Mouse (Mus musculus) liver, embryonic 12.5 days (tissue): Measurements from ENCODE around the gene Gm12355. TPM values are rescaled to one million over a fixed set of nuclear protein-coding genes. Genes with fewer than 3 reads are reported as not detected.

Experiments
- ATAC-seq: fragments of 200-750 bp; cut with Nextera tagmentation; 2 replicates; pipeline ENCODE4 v1.8.0; 2017; ENCODE audit warnings: moderate number of reproducible peaks, mild to moderate bottlenecking, moderate library complexity
- H3K27ac ChIP-seq: fragments of 300-500 bp; sonication (generic); 2 replicates; pipeline ENCODE4 v1.5.1; 2016; ENCODE audit warnings: mild to moderate bottlenecking
- H3K27me3 ChIP-seq: fragments of 300-500 bp; sonication (generic); replicated peaks from 2 replicates; pipeline ENCODE4 v1.6.1; 2016; ENCODE audit warnings: mild to moderate bottlenecking, moderate library complexity
- H3K36me3 ChIP-seq: fragments of 300-500 bp; sonication (generic); 2 replicates; pipeline ENCODE4 v1.6.1; 2016; ENCODE audit warnings: mild to moderate bottlenecking, moderate library complexity
- H3K4me1 ChIP-seq: fragments of 300-500 bp; sonication (generic); 2 replicates; pipeline ENCODE4 v1.6.1; 2016
- H3K4me2 ChIP-seq: fragments of 300-500 bp; sonication (generic); 2 replicates; pipeline ENCODE4 v1.6.1; 2016; ENCODE audit warnings: mild to moderate bottlenecking, moderate library complexity
- H3K4me3 ChIP-seq: fragments of 300-500 bp; sonication (generic); 2 replicates; pipeline ENCODE4 v1.5.1; 2016; ENCODE audit warnings: mild to moderate bottlenecking, moderate library complexity
- H3K9ac ChIP-seq: fragments of 300-500 bp; sonication (generic); 2 replicates; pipeline ENCODE4 v1.6.1; 2016; ENCODE audit warnings: mild to moderate bottlenecking, moderate library complexity
- H3K9me3 ChIP-seq: fragments of 300-500 bp; sonication (generic); replicated peaks from 2 replicates; pipeline ENCODE4 v1.6.1; 2016; ENCODE audit warnings: mild to moderate bottlenecking, moderate library complexity
- WGBS: fragments of 180-500 bp; shearing (Covaris S2); methylation state at CpG from one replicate; pipeline ENCODE4 v1.1.7; 2016; ENCODE audit not compliant: insufficient replicate concordance; 5-methylcytosine and 5-hydroxymethylcytosine counted together
- polyA plus RNA-seq: library from polyadenylated mRNA; unstranded; fragments of >200 nt; fragmentation: Nextera tagmentation; extraction: Ambion mirVana; gene quantifications from 2 replicates; pipeline ENCODE4 v1.2.1, GENCODE M21; 2016

The Gm12355 gene
- polyA plus RNA-seq, 1 experiment from 2014 or later, result 0.87 TPM

DNA sequence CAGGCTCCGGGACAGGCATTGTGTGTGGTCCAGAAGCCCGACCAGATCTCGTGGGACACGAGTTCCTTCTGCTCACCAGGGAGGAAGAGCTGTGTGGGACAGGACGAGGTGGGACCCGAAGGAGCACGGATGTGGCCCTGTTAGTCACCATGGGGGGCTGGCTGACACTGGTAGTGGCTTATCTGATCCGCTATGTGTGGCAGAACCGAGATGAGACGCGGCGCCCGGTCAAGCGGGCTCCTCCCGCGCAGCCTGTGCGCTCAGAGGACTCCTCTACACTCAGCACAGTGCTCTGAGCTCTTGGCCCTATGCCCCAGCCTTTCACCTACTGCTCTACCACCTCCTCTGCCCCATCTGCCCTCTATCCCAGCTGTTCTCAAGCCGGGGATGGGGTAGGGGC, 26.2 kb downstream of the Gm12355 start:
- H3K27me3 ChIP-seq, result peaks cover 68% of the 10 kb centered on the region
- H3K36me3 ChIP-seq, result no peaks in the 10 kb centered on the region
- no peak overlapping the region for H3K27ac ChIP-seq
- H3K4me2 ChIP-seq, result no peak overlapping the region
- peaks cover 13% of the 10 kb centered on the region for H3K4me1 ChIP-seq
- H3K4me3 ChIP-seq, result no peak overlapping the region
- H3K9me3 ChIP-seq, result no peaks in the 10 kb centered on the region
- WGBS, result 10% methylated on average over 13 of the region's 18 CpGs
- ATAC-seq, result no peak
- H3K9ac ChIP-seq, result no peak overlapping the region

DNA sequence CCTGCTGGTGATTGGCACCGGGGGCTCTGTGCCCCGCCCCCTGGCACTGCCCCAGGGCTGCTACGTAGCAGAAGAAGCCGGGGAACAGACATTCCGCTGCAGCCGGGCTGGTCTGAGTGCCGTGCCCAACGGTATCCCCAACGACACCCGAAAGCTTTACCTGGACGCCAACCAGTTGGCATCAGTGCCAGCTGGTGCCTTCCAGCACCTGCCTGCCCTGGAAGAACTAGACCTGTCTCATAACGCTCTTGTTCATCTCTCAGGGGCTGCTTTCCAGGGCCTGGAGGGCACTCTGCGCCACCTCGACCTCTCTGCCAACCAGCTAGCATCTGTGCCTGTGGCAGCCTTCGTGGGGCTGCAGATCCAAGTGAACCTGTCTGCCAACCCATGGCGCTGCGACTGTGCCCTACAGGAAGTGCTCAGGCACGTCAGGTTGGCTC, 26.6 kb downstream of the Gm12355 start:
- no peak overlapping the region for H3K9ac ChIP-seq
- H3K4me3 ChIP-seq, result no peak overlapping the region
- no peak for ATAC-seq
- WGBS, result 53% methylated on average over 18 of the region's 18 CpGs
- no peaks in the 10 kb centered on the region for H3K36me3 ChIP-seq
- peaks cover 72% of the 10 kb centered on the region for H3K27me3 ChIP-seq
- no peak overlapping the region for H3K27ac ChIP-seq
- H3K4me2 ChIP-seq, result no peak overlapping the region
- no peaks in the 10 kb centered on the region for H3K9me3 ChIP-seq
- H3K4me1 ChIP-seq, result peaks cover 13% of the 10 kb centered on the region

- Histone ChIP-seq H3K36me3 (no peaks in the 10 kb centered on the region), H3K4me3 (no peak within 1 kb of the TSS), H3K9me3 (no peaks in the 10 kb centered on the region), H3K27ac (no peak within 1 kb of the TSS), H3K27me3 (peaks cover 66% of the 10 kb centered on the region), H3K4me2 (no peak within 1 kb of the TSS), H3K9ac (no peak within 1 kb of the TSS), H3K4me1 (peaks cover 18% of the 10 kb centered on the region)
- WGBS, result 74% methylated on average over 8 of the region's 8 CpGs
- ATAC-seq, result no peak
Observed at GRCm38 (mm10) chr11:98597991-98598390, 27.5 kb downstream of the Gm12355 start, which contains the start of gene Lrrc3c. Gene Lrrc3c, plus strand, starts transcription at chr11:98598291.

GRCm38 (mm10) chr11:98597363-98597762, 28.1 kb downstream of the Gm12355 start:
- peak; percentile 72 for ATAC-seq
- Histone ChIP-seq H3K36me3 (no peaks in the 10 kb centered on the region), H3K9me3 (no peaks in the 10 kb centered on the region), H3K27me3 (peaks cover 65% of the 10 kb centered on the region), H3K9ac (no peak overlapping the region), H3K4me2 (no peak overlapping the region), H3K27ac (no peak overlapping the region), H3K4me3 (no peak overlapping the region), H3K4me1 (peaks cover 23% of the 10 kb centered on the region)
- WGBS, result 17% methylated on average over 6 of the region's 6 CpGs

- Histone ChIP-seq H3K27ac (no peak overlapping the region), H3K9me3 (no peaks in the 10 kb centered on the region), H3K9ac (no peak overlapping the region), H3K4me3 (no peak overlapping the region), H3K4me2 (no peak overlapping the region), H3K27me3 (peaks cover 61% of the 10 kb centered on the region), H3K36me3 (no peaks in the 10 kb centered on the region), H3K4me1 (peaks cover 23% of the 10 kb centered on the region)
- ATAC-seq, result no peak
- WGBS, result 55% methylated on average over 3 of the region's 3 CpGs
Observed at GRCm38 (mm10) chr11:98595955-98596354, 29.5 kb downstream of the Gm12355 start.

GRCm38 (mm10) chr11:98595473-98595872, 30.0 kb downstream of the Gm12355 start:
- Histone ChIP-seq H3K4me3 (no peak overlapping the region), H3K4me1 (peaks cover 23% of the 10 kb centered on the region), H3K4me2 (no peak overlapping the region), H3K27me3 (peaks cover 56% of the 10 kb centered on the region), H3K36me3 (no peaks in the 10 kb centered on the region), H3K9ac (no peak overlapping the region), H3K27ac (no peak overlapping the region), H3K9me3 (no peaks in the 10 kb centered on the region)
- no peak for ATAC-seq
- WGBS, result 54% methylated on average over 10 of the region's 10 CpGs

DNA sequence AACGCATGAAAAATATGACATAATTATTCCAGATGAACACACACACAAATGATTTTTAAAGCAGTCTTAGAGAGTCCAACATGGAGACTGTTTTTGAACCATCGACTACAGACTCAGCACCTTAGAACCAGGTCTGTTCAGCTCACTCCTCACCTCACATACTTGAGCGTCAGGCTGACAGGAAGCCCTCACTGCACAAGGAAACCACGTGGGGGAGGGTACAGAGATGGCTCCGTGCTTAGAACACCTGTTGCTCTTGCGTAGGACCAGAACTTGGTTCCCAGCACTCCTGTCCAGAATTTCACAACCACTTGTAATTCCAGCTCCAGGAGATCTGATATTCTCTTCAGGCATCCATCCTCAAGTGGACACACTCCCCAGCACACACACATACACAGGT, 30.4 kb downstream of the Gm12355 start:
- no peak for ATAC-seq
- no peak overlapping the region for H3K4me3 ChIP-seq
- 57% methylated on average over 6 of the region's 6 CpGs for WGBS
- H3K27me3 ChIP-seq, result peaks cover 51% of the 10 kb centered on the region
- H3K4me2 ChIP-seq, result no peak overlapping the region
- no peak overlapping the region for H3K27ac ChIP-seq
- peaks cover 24% of the 10 kb centered on the region for H3K4me1 ChIP-seq
- H3K9me3 ChIP-seq, result no peaks in the 10 kb centered on the region
- no peaks in the 10 kb centered on the region for H3K36me3 ChIP-seq
- H3K9ac ChIP-seq, result no peak overlapping the region

GRCm38 (mm10) chr11:98590548-98591445, 34.7 kb downstream of the Gm12355 start:
- H3K9me3 ChIP-seq, result no peaks in the 10 kb centered on the region
- no peak overlapping the region for H3K4me3 ChIP-seq
- peaks cover 26% of the 10 kb centered on the region for H3K27me3 ChIP-seq
- WGBS, result 77% methylated on average over 19 of the region's 19 CpGs
- H3K4me1 ChIP-seq, result peaks cover 59% of the 10 kb centered on the region
- H3K9ac ChIP-seq, result no peak overlapping the region
- H3K4me2 ChIP-seq, result no peak overlapping the region
- H3K27ac ChIP-seq, result no peak overlapping the region
- ATAC-seq, result no peak
- no peaks in the 10 kb centered on the region for H3K36me3 ChIP-seq

- peaks cover 4% of the 10 kb centered on the region for H3K36me3 ChIP-seq
- WGBS, result 57% methylated on average over 8 of the region's 8 CpGs
Observed at GRCm38 (mm10) chr11:98589306-98589705, 36.2 kb downstream of the Gm12355 start.

DNA sequence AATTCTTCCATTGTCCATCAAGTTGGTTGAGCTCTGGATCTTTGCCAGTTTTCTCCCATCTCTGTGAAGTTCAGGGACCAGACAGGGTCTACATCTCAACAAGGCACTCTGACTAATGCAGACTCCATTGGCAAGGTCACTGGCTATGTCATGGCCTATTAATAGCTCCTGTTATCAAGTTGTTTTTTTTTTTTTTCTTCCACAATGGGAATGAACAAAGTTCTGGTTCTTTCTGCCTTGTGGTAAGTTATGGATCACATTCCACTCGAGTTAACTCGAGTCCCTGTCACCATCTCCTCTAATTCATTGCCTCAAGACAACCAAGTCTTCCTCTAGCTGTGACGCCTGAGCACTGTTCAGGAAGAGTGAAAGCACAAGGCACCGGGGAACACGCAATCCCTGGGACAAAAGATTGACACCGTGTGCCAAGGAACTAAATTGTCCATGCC, 36.6 kb downstream of the Gm12355 start:
- Histone ChIP-seq H3K4me3 (peak overlapping the region; percentile 97; the same call in 1 of the 2 replicates), H3K4me2 (peak overlapping the region; percentile 96), H3K27me3 (peaks cover 15% of the 10 kb centered on the region), H3K27ac (peak overlapping the region; percentile 99), H3K36me3 (peaks cover 8% of the 10 kb centered on the region), H3K4me1 (peaks cover 76% of the 10 kb centered on the region), H3K9me3 (no peaks in the 10 kb centered on the region), H3K9ac (peak overlapping the region; percentile 95)
- 52% methylated on average over 6 of the region's 6 CpGs for WGBS
- ATAC-seq, result no peak

More at GRCm38 (mm10) chr11:98589306-98589705, 36.2 kb downstream of the Gm12355 start:
- Histone ChIP-seq H3K4me2 (peak overlapping the region; percentile 96), H3K27ac (peak overlapping the region; percentile 99), H3K27me3 (peaks cover 19% of the 10 kb centered on the region), H3K9ac (peak overlapping the region; percentile 95), H3K4me1 (peaks cover 71% of the 10 kb centered on the region), H3K9me3 (no peaks in the 10 kb centered on the region), H3K4me3 (no peak overlapping the region)
- ATAC-seq, result no peak

DNA sequence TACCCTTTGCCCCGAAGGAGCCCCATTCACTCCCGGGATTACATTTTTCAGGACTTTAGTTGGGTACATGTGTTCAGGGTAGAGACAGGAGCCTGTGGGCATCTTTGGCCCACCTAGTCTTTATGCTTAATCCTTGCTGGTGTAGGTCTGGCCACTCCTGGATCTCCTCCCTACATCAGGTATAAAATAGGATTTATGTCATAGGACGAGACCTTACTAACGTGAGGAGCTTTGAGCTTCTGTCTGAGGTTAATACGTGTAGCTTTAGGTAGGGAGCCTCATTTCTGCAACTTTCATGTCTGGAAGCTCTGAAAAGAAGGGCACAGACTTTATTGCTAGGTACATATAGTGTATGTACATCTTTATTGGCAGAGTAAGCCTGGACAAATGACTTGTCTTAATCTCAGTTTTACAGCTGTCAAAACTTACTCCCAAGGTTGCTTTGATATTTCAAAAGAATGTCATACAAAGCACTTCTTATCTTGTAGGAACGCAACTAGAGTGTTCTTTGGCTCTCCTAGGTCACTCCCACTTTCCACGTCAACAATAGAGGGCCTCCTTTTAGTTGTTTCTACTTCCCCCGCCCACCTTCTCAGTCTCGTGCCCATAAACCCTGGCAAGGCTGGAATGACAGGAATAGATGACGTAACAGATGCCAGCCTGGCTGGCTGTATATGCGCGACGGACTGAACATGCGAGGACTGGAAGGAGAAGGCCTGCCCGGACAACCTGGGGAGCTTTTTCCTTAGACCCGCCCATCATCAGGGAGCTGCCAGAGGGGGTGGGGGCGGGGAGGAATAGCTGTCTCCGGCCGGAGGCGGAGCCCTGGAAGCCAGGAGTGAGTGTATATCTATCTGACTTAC, 37.5 kb downstream of the Gm12355 start:
- Histone ChIP-seq H3K4me1 (peaks cover 78% of the 10 kb centered on the region), H3K4me2 (peak overlapping the region; percentile 96), H3K9ac (peak overlapping the region; percentile 95), H3K27ac (peak overlapping the region; percentile 99), H3K9me3 (no peaks in the 10 kb centered on the region), H3K4me3 (peak overlapping the region; percentile 97), H3K36me3 (peaks cover 17% of the 10 kb centered on the region), H3K27me3 (peaks cover 14% of the 10 kb centered on the region)
- 6% methylated on average over 20 of the region's 20 CpGs for WGBS
- peak; percentile 70 for ATAC-seq
